Mouse (Mus musculus) ES-E14 (cell line): ENCODE data around the gene Zfp536.

Experiments used
- CHD2 ChIP-seq: IDR thresholded peaks from 2 replicates; pipeline ENCODE4 v1.6.1; 2014; ENCODE audit warnings: mild to moderate bottlenecking, low read depth, low read length, inconsistent platforms
- HCFC1 ChIP-seq: IDR thresholded peaks from 2 replicates; pipeline ENCODE4 v1.6.1; 2012; ENCODE audit warnings: low read length, inconsistent platforms, borderline replicate concordance; ENCODE audit not compliant: insufficient read depth
- MAFK ChIP-seq: IDR thresholded peaks from 2 replicates; pipeline ENCODE4 v1.6.1; 2014; ENCODE audit warnings: mild to moderate bottlenecking, low read depth, low read length, inconsistent platforms; ENCODE audit not compliant: insufficient read depth
- ZC3H11A ChIP-seq: IDR thresholded peaks from 2 replicates; pipeline ENCODE4 v1.6.1; 2012; ENCODE audit warnings: low read depth, mild to moderate bottlenecking, inconsistent platforms, low read length, borderline replicate concordance
- ZNF384 ChIP-seq: IDR thresholded peaks from 2 replicates; pipeline ENCODE4 v1.6.1; 2012; ENCODE audit warnings: low read depth, low read length, inconsistent platforms

GRCm38 (mm10) chr7:37484946-37485345 lies 288.5 kb downstream of the Zfp536 start:
- no peak for TF ChIP-seq MAFK
- TF ChIP-seq HCFC1: no peak
- TF ChIP-seq ZC3H11A: no peak
- TF ChIP-seq CHD2: no peak
- TF ChIP-seq ZNF384: no peak
